Mouse (Mus musculus): ENCODE results near the gene Ccdc27. TPM values are rescaled to one million over a fixed set of nuclear protein-coding genes. Genes with fewer than 3 reads are reported as not detected.
A peak's percentile ranks its signal among the peaks of the same experiment; 100 is the strongest.

The Ccdc27 gene
- polyA plus RNA-seq, 1 experiment from 2014 or later = 0.04 TPM

DNA sequence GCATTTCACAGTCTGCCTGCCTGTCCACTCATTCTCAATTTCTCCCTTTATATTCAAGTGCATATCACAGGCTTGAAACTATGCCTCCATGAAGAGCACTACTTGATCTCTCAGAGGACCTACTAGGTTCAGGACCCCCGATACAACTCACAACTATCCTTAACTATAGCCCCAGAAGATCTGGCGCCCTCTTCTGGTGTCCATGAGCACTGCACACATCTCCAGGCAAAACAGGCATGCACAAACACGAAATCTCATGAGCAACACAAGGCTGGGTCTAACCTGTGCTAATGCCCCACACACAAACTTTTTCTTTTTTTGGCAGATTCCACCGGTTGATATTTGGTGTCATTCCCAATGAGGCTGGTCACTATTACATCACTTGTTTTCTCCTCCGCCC is 3.4 kb upstream of the Ccdc27 start:
- no peak overlapping the region for H3K4me3 ChIP-seq (ENCODE audit: low read depth, low read length)
- WGBS (ENCODE audit: insufficient replicate concordance) = 57% methylated on average over 5 of the region's 5 CpGs

DNA sequence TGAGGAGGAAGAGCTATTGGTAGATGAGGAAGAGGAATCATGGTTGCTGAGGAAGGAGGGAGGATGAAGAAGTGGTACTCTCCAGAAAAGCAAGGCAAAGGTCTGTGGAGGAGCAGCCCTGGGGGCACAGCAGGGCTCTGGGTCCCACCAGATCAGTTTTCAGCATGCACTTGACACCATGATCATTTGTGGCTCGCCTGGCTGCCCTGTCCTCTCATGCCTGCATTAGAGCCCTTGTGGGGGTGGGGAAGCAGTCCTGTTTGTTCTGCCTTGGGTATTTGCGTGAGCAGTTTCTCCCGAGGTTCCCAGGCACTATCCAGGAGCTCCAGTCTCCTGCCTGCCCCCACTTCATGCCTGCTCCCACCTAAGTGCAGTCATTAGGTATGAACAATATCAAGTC is 5.4 kb downstream of the Ccdc27 start:
- ATAC-seq (ENCODE audit: low read depth) = no peak
- 39% methylated on average over 3 of the region's 3 CpGs for WGBS (ENCODE audit: insufficient replicate concordance)
- Histone ChIP-seq H3K27ac (ENCODE audit: low read length) (no peak overlapping the region), H3K9ac (ENCODE audit: low read depth, low read length) (no peak overlapping the region), H3K4me2 (ENCODE audit: low read depth, low read length) (no peak overlapping the region), H3K4me1 (ENCODE audit: control insufficient read depth, low read depth, low read length) (peaks cover 11% of the 10 kb centered on the region), H3K9me3 (replicated peaks; ENCODE audit: control insufficient read depth, low read length) (no peaks in the 10 kb centered on the region), H3K4me3 (ENCODE audit: low read depth, low read length) (no peak overlapping the region), H3K27me3 (ENCODE audit: control insufficient read depth, insufficient read depth, low read depth, low read length) (no peaks in the 10 kb centered on the region), H3K36me3 (ENCODE audit: control insufficient read depth, insufficient read depth) (no peaks in the 10 kb centered on the region)

More for the DNA sequence above, 3.4 kb upstream of the Ccdc27 start:
- Histone ChIP-seq H3K4me1 (ENCODE audit: control insufficient read depth, low read depth, low read length) (no peaks in the 10 kb centered on the region), H3K9ac (ENCODE audit: low read depth, low read length) (no peak overlapping the region), H3K27ac (ENCODE audit: low read length) (no peak overlapping the region), H3K27me3 (ENCODE audit: control insufficient read depth, insufficient read depth, low read depth, low read length) (no peaks in the 10 kb centered on the region), H3K36me3 (ENCODE audit: control insufficient read depth, insufficient read depth) (no peaks in the 10 kb centered on the region), H3K4me2 (ENCODE audit: low read depth, low read length) (no peak overlapping the region), H3K9me3 (replicated peaks; ENCODE audit: control insufficient read depth, low read length) (no peaks in the 10 kb centered on the region)
- no peak for ATAC-seq (ENCODE audit: low read depth)

DNA sequence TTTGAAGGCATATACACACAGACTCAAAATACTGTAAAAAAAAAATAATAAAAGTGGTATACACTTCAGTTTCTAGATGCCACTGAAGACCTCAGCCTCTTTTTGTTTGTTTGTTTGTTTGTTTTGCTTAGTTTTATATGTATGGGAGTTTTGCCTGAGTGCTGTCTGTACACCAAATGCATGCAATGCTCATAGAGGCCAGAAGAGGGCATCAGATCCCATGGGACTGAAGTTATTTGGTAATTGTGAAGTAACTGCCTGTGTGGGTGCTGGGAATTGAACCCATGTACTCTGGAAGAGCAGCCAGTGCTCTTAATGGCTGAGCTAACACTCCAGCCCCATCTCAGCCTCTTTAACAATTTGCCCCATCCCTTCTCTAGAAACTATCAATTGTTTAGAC is 13.8 kb downstream of the Ccdc27 start:
- ATAC-seq (ENCODE audit: low read depth) = no peak
- peaks cover 44% of the 10 kb centered on the region for H3K4me1 ChIP-seq (ENCODE audit: control insufficient read depth, low read depth, low read length)
- H3K27ac ChIP-seq (ENCODE audit: low read length) = no peak overlapping the region
- H3K9me3 ChIP-seq (replicated peaks; ENCODE audit: control insufficient read depth, low read length) = no peaks in the 10 kb centered on the region
- H3K36me3 ChIP-seq (ENCODE audit: control insufficient read depth, insufficient read depth) = peaks cover 3% of the 10 kb centered on the region
- no peak overlapping the region for H3K4me2 ChIP-seq (ENCODE audit: low read depth, low read length)
- no peaks in the 10 kb centered on the region for H3K27me3 ChIP-seq (ENCODE audit: control insufficient read depth, insufficient read depth, low read depth, low read length)
- no peak overlapping the region for H3K9ac ChIP-seq (ENCODE audit: low read depth, low read length)
- no peak overlapping the region for H3K4me3 ChIP-seq (ENCODE audit: low read depth, low read length)

DNA sequence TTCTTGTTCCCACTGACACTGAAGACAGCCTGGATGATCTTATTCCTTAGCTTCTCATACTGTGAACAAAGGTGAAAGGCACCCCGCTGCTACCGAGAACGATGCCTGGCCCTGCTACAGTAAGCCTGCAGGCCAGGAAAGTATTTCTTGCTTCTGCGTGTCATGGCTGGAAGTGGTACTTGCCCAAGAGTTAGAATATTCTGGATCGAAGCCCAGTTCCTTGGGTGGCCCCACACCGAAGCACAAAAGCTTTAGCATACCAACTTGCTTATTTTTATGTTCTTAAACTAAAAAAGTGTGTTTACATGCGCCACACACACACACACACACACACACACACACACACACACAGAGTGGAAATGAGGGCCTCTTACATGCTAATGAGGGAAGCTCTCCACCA is 14.4 kb downstream of the Ccdc27 start:
- 77% methylated on average over 7 of the region's 7 CpGs for WGBS (ENCODE audit: insufficient replicate concordance)
- H3K27me3 ChIP-seq (ENCODE audit: control insufficient read depth, insufficient read depth, low read depth, low read length) = no peaks in the 10 kb centered on the region
- no peaks in the 10 kb centered on the region for H3K9me3 ChIP-seq (replicated peaks; ENCODE audit: control insufficient read depth, low read length)
- peaks cover 7% of the 10 kb centered on the region for H3K36me3 ChIP-seq (ENCODE audit: control insufficient read depth, insufficient read depth)
- peaks cover 45% of the 10 kb centered on the region for H3K4me1 ChIP-seq (ENCODE audit: control insufficient read depth, low read depth, low read length)
- H3K9ac ChIP-seq (ENCODE audit: low read depth, low read length) = 0 out of 2 replicates have a peak overlapping the region, but pooled peaks have one; percentile 95
- H3K4me2 ChIP-seq (ENCODE audit: low read depth, low read length) = no peak overlapping the region
- no peak for ATAC-seq (ENCODE audit: low read depth)
- H3K27ac ChIP-seq (ENCODE audit: low read length) = no peak overlapping the region
- H3K4me3 ChIP-seq (ENCODE audit: low read depth, low read length) = no peak overlapping the region; the same call in 1 of the 2 replicates

DNA sequence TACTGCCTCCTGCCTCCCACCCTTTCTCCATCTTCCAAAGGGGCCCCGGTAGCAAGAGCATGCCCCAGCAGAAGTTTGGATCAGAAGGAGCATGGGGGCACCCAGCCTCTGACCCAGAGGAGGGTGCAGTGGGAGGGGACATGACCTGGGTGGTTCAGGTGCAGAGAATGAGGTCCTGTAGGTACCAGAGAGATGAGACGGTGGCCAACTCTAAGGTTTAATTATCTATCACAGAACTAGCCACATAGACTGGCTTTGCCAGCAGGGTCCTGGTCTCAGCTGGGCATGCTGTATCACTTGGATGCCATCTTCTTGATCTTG is 16.1 kb downstream of the Ccdc27 start:
- Histone ChIP-seq H3K4me2 (ENCODE audit: low read depth, low read length) (peak overlapping the region; percentile 94), H3K9ac (ENCODE audit: low read depth, low read length) (peak overlapping the region; percentile 95), H3K27ac (ENCODE audit: low read length) (peak overlapping the region; percentile 93), H3K27me3 (ENCODE audit: control insufficient read depth, insufficient read depth, low read depth, low read length) (no peaks in the 10 kb centered on the region), H3K4me1 (ENCODE audit: control insufficient read depth, low read depth, low read length) (peaks cover 53% of the 10 kb centered on the region), H3K36me3 (ENCODE audit: control insufficient read depth, insufficient read depth) (peaks cover 23% of the 10 kb centered on the region), H3K4me3 (ENCODE audit: low read depth, low read length) (peak overlapping the region; percentile 93), H3K9me3 (replicated peaks; ENCODE audit: control insufficient read depth, low read length) (no peaks in the 10 kb centered on the region)
- no peak for ATAC-seq (ENCODE audit: low read depth)
- WGBS (ENCODE audit: insufficient replicate concordance) = 9% methylated on average over 2 of the region's 2 CpGs

DNA sequence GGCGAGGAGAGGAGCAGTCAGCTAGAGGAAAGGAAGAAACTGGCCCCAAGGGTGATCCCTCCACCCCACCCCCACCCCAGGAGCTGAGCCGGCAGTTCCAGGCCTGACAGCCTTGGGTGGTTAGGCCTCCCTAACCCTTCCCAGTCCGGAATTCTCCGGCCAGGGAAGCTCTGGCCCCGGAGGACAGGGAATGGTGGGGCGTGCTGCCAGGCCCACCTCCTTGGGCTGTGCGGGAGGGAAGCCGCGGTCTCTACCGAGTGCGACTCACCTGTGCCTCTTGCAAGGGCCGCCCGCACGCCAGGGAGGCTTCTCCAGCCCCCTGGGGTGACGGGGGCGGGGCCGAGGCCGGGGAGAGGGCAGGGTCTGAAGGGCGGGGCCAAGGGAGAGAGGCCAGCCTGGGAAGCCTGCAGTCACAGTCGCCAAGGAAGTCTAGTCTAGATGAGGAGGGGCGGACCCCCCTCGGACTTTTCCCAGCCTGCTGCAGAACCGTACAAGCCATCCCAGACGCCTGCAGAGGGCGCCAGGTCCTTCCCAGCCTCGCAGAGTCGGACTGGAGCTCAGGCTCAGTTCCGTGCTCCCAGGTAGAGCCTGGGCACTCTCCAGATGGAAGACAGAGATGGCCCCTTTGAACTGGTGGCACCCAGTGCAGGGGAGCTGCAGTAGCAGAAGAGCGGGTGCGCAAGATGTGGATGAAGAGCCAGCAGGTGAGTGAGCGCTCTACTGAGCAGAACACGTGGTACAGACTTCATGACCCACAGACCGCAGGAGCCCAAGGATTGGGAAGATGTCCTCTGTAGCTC is 16.6 kb downstream of the Ccdc27 start, which contains the start of gene Smim1:
Smim1 (minus strand) TSS at position 590 of the 800 bp plus-strand sequence.
- H3K27ac ChIP-seq (ENCODE audit: low read length) = peak within 1 kb of the TSS; percentile 93
- peak; percentile 57 for ATAC-seq (ENCODE audit: low read depth)
- H3K9me3 ChIP-seq (replicated peaks; ENCODE audit: control insufficient read depth, low read length) = no peaks in the 10 kb centered on the region
- peak within 1 kb of the TSS; percentile 93 for H3K4me3 ChIP-seq (ENCODE audit: low read depth, low read length)
- peak within 1 kb of the TSS; percentile 94 for H3K4me2 ChIP-seq (ENCODE audit: low read depth, low read length)
- H3K9ac ChIP-seq (ENCODE audit: low read depth, low read length) = peak within 1 kb of the TSS; percentile 95
- H3K4me1 ChIP-seq (ENCODE audit: control insufficient read depth, low read depth, low read length) = peaks cover 53% of the 10 kb centered on the region
- peaks cover 26% of the 10 kb centered on the region for H3K36me3 ChIP-seq (ENCODE audit: control insufficient read depth, insufficient read depth)
- 2% methylated on average over 28 of the region's 33 CpGs for WGBS (ENCODE audit: insufficient replicate concordance)
- no peaks in the 10 kb centered on the region for H3K27me3 ChIP-seq (ENCODE audit: control insufficient read depth, insufficient read depth, low read depth, low read length)

DNA sequence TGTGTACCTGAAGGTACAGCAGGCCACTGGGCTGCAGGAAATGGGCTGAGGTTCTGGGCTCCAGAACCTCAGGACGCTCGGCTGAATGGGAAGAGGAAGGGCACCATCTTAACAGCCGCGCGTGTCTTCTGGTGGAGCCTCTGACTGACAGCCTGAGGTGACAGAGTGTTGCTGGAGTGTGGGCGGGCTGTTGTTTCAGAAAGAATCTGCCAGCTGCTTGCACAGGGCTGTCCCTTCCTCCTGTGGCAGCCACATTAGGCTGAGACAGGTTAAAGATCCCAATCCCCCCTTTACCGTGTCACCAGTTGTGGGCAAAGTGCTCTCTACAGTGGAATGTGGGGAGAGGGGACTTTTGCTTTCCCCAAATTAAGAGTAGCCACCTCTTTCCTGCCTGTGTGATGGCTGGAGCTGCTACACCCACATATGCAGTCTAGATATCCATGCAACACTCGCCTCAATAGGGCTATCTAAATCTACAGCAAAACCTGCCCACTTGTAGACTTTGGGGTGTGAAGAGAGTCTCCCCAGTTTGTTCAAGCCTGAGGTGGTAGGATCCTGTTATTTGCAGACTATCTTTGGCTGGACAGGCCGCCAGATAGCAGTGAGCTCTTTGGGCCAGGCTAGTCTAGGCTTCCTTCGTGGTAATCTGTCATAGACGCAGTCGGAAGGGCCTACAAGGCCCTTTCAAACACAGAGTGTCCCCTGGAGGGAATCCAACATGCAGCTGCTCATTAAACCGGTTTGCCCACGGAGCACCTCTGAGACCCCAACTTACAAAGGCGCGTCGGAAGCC is 17.6 kb downstream of the Ccdc27 start:
- peak overlapping the region; percentile 93 for H3K27ac ChIP-seq (ENCODE audit: low read length)
- no peaks in the 10 kb centered on the region for H3K27me3 ChIP-seq (ENCODE audit: control insufficient read depth, insufficient read depth, low read depth, low read length)
- H3K4me1 ChIP-seq (ENCODE audit: control insufficient read depth, low read depth, low read length) = peaks cover 53% of the 10 kb centered on the region
- peak overlapping the region; percentile 95 for H3K9ac ChIP-seq (ENCODE audit: low read depth, low read length)
- peak overlapping the region; percentile 94 for H3K4me2 ChIP-seq (ENCODE audit: low read depth, low read length)
- no peak for ATAC-seq (ENCODE audit: low read depth)
- H3K9me3 ChIP-seq (replicated peaks; ENCODE audit: control insufficient read depth, low read length) = no peaks in the 10 kb centered on the region
- 9% methylated on average over 17 of the region's 17 CpGs for WGBS (ENCODE audit: insufficient replicate concordance)
- peaks cover 30% of the 10 kb centered on the region for H3K36me3 ChIP-seq (ENCODE audit: control insufficient read depth, insufficient read depth)
- H3K4me3 ChIP-seq (ENCODE audit: low read depth, low read length) = peak overlapping the region; percentile 93

DNA sequence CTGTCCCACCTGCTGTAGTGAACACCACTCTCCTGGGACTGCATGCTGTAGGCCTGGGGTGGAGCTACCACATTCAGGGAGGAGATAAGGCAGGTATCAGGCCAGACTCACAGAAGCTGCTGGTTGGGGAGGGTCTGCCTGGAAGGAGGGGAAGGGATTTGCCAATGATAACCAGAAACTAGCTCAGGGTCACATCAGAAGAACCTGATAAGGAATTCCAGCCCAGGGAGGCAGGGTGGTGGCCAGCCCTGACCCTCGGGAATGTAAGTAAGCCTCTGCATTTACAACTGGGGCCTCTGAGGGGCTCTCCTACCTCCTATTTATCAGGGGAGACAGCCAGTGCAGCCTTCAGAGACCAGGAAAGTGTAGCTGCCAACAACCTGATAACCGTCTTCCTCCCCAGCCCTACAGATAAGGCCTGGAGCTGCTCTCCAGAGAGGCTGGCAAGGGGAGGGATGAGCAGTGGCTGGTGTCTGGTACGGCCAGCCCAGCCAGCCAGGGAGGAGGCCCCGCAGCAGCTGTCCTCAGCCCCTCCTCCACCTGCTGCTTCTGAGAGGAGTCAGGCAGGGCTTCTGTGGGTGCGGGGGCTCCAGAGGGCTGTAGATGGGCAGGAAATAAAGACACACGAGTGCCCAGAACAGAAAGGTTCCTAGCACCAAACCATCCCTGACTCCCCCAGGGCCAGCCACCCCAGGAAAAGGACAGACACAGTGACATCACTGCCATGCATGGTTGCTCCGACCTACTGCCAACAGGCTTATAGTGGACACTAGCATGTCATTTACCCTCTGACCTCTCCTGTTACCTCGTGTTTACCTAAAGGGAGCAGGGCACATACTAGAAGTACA is 18.5 kb downstream of the Ccdc27 start:
- WGBS (ENCODE audit: insufficient replicate concordance) = 4% methylated on average over 8 of the region's 8 CpGs
- Histone ChIP-seq H3K36me3 (ENCODE audit: control insufficient read depth, insufficient read depth) (peaks cover 32% of the 10 kb centered on the region), H3K9ac (ENCODE audit: low read depth, low read length) (peak overlapping the region; percentile 95), H3K27me3 (ENCODE audit: control insufficient read depth, insufficient read depth, low read depth, low read length) (no peaks in the 10 kb centered on the region), H3K4me1 (ENCODE audit: control insufficient read depth, low read depth, low read length) (peaks cover 53% of the 10 kb centered on the region), H3K4me3 (ENCODE audit: low read depth, low read length) (peak overlapping the region; percentile 93), H3K9me3 (replicated peaks; ENCODE audit: control insufficient read depth, low read length) (no peaks in the 10 kb centered on the region), H3K4me2 (ENCODE audit: low read depth, low read length) (peak overlapping the region; percentile 94), H3K27ac (ENCODE audit: low read length) (peak overlapping the region; percentile 93)
- ATAC-seq (ENCODE audit: low read depth) = peak; percentile 84

Data from liver, embryonic 16.5 days (tissue).